Mouse (Mus musculus) kidney, adult 2 months (tissue): Measurements from ENCODE around the gene Hus1.

Source experiments
- CTCF ChIP-seq: fragments of 200-500 bp; conservative IDR thresholded peaks from 2 replicates; pipeline ENCODE4 v1.5.1; 2011; ENCODE audit warnings: low read depth, mild to moderate bottlenecking, control low read depth, low read length, moderate library complexity, mixed read lengths; ENCODE audit not compliant: insufficient read depth, insufficient read length
- POLR2A ChIP-seq: fragments of 200-500 bp; IDR thresholded peaks from one replicate; pipeline ENCODE4 v1.6.1; 2011; ENCODE audit warnings: low read depth, low read length, control low read depth

DNA sequence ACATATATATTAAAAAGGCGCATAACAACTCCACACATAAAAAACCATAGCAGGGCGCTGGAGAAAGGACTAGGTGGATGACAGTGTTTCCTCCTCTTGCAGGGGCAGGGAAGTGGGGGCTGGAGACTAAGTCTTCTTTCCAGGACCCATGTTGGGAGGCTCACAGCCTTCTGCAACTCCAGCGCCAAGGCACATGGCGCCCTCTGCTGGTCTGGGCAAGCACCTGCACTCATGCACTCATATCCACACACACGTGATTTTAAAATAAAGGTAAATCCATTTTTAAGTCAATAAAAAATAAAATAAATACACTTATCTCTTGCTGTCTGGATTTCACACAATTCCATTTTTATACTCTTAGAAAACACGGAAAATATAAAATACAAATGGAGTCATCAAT is 54.0 kb downstream of the Hus1 start:
- TF ChIP-seq POLR2A (no peak), CTCF (peak; percentile 54)
